Mouse (Mus musculus): ENCODE results near the gene Olfr1373.

DNA sequence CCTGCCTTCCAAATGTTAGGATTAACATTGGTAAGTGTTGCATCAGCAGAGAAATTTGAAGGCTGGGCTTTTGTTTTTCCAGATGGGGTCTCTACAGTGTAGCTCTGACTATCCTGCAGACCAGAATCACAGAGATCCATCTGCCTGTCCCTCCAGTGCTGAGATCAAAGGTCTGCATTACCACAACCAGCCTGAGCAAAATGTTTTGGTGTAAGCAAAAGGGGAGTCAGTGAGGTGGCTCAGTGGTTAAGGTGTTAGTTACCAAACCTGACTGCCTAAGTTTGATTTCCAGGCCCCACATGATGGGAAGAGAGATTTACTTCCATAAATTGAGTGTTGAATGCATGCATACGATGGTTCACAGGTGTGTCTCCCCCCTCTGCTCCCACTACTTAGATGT, 35.9 kb downstream of the Olfr1373 start:
- TF ChIP-seq POLR2A (IDR thresholded peaks at IDR 0.05; ENCODE audit: insufficient read depth, low read depth, low read length) (no peak), CTCF (IDR thresholded peaks at IDR 0.05; ENCODE audit: insufficient read depth, low read depth, low read length) (no peak)

Data from olfactory bulb, adult 2 months (tissue).